Mouse (Mus musculus): ENCODE measurements around the gene Cdh13. TPM values are rescaled to one million over a fixed set of nuclear protein-coding genes. Genes with fewer than 3 reads are reported as not detected.

Gene Cdh13
- polyA plus RNA-seq, 1 experiment from 2014 or later, result 0.53 TPM

DNA sequence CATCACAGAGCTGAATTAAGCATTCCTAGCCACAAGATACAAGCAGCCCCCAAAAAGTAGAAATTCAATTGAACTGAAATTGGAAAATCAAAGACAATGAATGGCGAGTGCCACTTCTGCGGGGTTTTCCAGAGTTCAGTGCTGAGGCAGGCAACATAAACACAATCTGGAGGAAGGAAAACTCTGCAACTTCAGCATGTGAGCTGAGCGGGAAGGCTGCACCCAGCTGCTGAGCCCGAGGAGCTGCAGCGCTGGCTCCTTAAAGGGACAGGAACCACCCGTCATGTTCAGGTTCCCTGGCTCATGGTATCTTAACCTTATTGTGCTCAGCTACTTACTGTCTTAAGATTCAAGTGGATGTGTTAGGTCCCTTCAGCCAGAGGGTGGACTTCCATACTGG is 814.7 kb downstream of the Cdh13 start:
- DNase-seq, result no peak
- no peaks in the 10 kb centered on the region for H3K9me3 ChIP-seq (ENCODE audit: low read length)
- no peak for ATAC-seq
- TF ChIP-seq EP300 (IDR thresholded peaks at IDR 0.05; ENCODE audit: low read depth) (no peak), CTCF (IDR thresholded peaks at IDR 0.05; ENCODE audit: low read depth) (no peak)
- no peak overlapping the region for H3K4me3 ChIP-seq (ENCODE audit: low read depth, low read length)
- H3K9ac ChIP-seq (replicated peaks), result no peak overlapping the region
- H3K4me1 ChIP-seq (ENCODE audit: insufficient read depth), result no peaks in the 10 kb centered on the region
- WGBS (ENCODE audit: insufficient replicate concordance), result 45% methylated on average over 6 of the region's 6 CpGs
- H3K36me3 ChIP-seq (replicated peaks; ENCODE audit: insufficient read depth, low read length), result no peaks in the 10 kb centered on the region
- no peak overlapping the region for H3K27ac ChIP-seq (ENCODE audit: low read depth)
- no peak overlapping the region for H3K4me2 ChIP-seq (ENCODE audit: low read depth, low read length)
- H3K27me3 ChIP-seq (ENCODE audit: insufficient read depth, low read length), result no peaks in the 10 kb centered on the region

GRCm38 (mm10) chr8:119102871-119103270 is 819.3 kb downstream of the Cdh13 start:
- H3K4me1 ChIP-seq (ENCODE audit: insufficient read depth), result no peaks in the 10 kb centered on the region
- 61% methylated on average over 6 of the region's 6 CpGs for WGBS (ENCODE audit: insufficient replicate concordance)

GRCm38 (mm10) chr8:119109655-119110054 is 826.1 kb downstream of the Cdh13 start:
- WGBS (ENCODE audit: insufficient replicate concordance), result 74% methylated on average over 7 of the region's 7 CpGs
- H3K9ac ChIP-seq (replicated peaks), result no peak overlapping the region
- no peak for TF ChIP-seq CTCF (IDR thresholded peaks at IDR 0.05; ENCODE audit: low read depth)
- no peak for TF ChIP-seq EP300 (IDR thresholded peaks at IDR 0.05; ENCODE audit: low read depth)

More at GRCm38 (mm10) chr8:119102871-119103270, 819.3 kb downstream of the Cdh13 start:
- DNase-seq (no peak), ATAC-seq (no peak)
- H3K27me3 ChIP-seq (ENCODE audit: insufficient read depth, low read length), result no peaks in the 10 kb centered on the region
- H3K9ac ChIP-seq (replicated peaks), result no peak overlapping the region
- H3K4me3 ChIP-seq (ENCODE audit: low read depth, low read length), result no peak overlapping the region
- H3K9me3 ChIP-seq (ENCODE audit: low read length), result no peaks in the 10 kb centered on the region
- H3K4me2 ChIP-seq (ENCODE audit: low read depth, low read length), result no peak overlapping the region
- H3K36me3 ChIP-seq (replicated peaks; ENCODE audit: insufficient read depth, low read length), result no peaks in the 10 kb centered on the region
- TF ChIP-seq EP300 (IDR thresholded peaks at IDR 0.05; ENCODE audit: low read depth) (no peak), CTCF (IDR thresholded peaks at IDR 0.05; ENCODE audit: low read depth) (no peak)
- H3K27ac ChIP-seq (ENCODE audit: low read depth), result no peak overlapping the region

DNA sequence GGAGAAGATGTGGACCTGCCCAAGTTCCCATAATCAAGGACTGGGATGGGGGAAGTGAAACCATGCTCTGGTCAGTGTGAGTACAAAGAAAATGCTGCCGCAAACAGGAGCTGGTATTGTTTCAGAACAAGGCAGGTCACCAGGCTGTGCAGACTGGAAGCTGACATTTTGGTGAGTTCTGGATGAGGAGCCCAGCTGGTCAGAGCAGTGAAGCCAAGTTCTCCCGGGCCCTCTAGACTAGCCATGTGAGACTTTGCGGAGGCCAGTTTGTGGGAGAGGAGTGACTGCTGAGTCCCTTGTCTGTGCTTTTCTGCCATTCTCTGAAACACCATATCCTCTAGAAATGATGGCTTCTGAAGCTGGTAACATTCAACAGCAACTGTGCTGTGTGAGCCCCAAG is 829.3 kb downstream of the Cdh13 start:
- DNase-seq, result no peak

More at GRCm38 (mm10) chr8:119109655-119110054, 826.1 kb downstream of the Cdh13 start:
- Histone ChIP-seq H3K4me3 (ENCODE audit: low read depth, low read length) (no peak overlapping the region), H3K4me1 (ENCODE audit: insufficient read depth) (no peaks in the 10 kb centered on the region), H3K36me3 (replicated peaks; ENCODE audit: insufficient read depth, low read length) (no peaks in the 10 kb centered on the region), H3K27me3 (ENCODE audit: insufficient read depth, low read length) (no peaks in the 10 kb centered on the region), H3K27ac (ENCODE audit: low read depth) (no peak overlapping the region), H3K4me2 (ENCODE audit: low read depth, low read length) (no peak overlapping the region), H3K9me3 (ENCODE audit: low read length) (no peaks in the 10 kb centered on the region)
- no peak for DNase-seq
- no peak for ATAC-seq

DNA sequence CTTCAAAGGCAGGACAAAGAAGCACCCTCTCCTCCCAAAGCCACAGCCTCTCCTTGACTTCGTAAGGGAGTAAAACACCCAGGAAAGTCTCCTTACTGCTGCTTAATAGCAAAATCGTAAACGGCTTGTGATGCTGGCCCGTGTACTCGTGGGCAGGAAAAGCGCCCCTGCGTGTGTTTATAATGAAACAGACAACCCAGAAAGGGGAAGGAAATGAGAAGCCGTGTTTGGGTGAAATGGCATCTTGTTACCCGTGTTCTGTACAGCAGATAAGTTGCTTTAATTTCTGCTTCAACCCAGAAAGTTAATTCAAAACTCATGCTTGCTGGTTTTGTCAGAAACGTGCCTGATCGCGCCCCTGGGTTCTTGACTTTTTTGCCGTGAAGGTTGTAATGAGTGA is 837.7 kb downstream of the Cdh13 start:
- Histone ChIP-seq H3K4me2 (ENCODE audit: low read depth, low read length) (no peak overlapping the region), H3K9ac (replicated peaks) (no peak overlapping the region), H3K4me3 (ENCODE audit: low read depth, low read length) (no peak overlapping the region), H3K4me1 (ENCODE audit: insufficient read depth) (no peaks in the 10 kb centered on the region), H3K36me3 (replicated peaks; ENCODE audit: insufficient read depth, low read length) (no peaks in the 10 kb centered on the region), H3K9me3 (ENCODE audit: low read length) (peaks cover 3% of the 10 kb centered on the region), H3K27ac (ENCODE audit: low read depth) (no peak overlapping the region), H3K27me3 (ENCODE audit: insufficient read depth, low read length) (no peaks in the 10 kb centered on the region)
- ATAC-seq, result no peak
- no peak for DNase-seq
- 32% methylated on average over 13 of the region's 13 CpGs for WGBS (ENCODE audit: insufficient replicate concordance)
- TF ChIP-seq CTCF (IDR thresholded peaks at IDR 0.05; ENCODE audit: low read depth) (no peak), EP300 (IDR thresholded peaks at IDR 0.05; ENCODE audit: low read depth) (no peak)

More for the DNA sequence above, 829.3 kb downstream of the Cdh13 start:
- Histone ChIP-seq H3K9ac (replicated peaks) (no peak overlapping the region), H3K4me3 (ENCODE audit: low read depth, low read length) (no peak overlapping the region), H3K27ac (ENCODE audit: low read depth) (no peak overlapping the region), H3K4me2 (ENCODE audit: low read depth, low read length) (no peak overlapping the region), H3K36me3 (replicated peaks; ENCODE audit: insufficient read depth, low read length) (no peaks in the 10 kb centered on the region), H3K27me3 (ENCODE audit: insufficient read depth, low read length) (no peaks in the 10 kb centered on the region), H3K9me3 (ENCODE audit: low read length) (no peaks in the 10 kb centered on the region), H3K4me1 (ENCODE audit: insufficient read depth) (no peaks in the 10 kb centered on the region)
- 84% methylated on average over 3 of the region's 3 CpGs for WGBS (ENCODE audit: insufficient replicate concordance)
- TF ChIP-seq EP300 (IDR thresholded peaks at IDR 0.05; ENCODE audit: low read depth), result no peak
- no peak for TF ChIP-seq CTCF (IDR thresholded peaks at IDR 0.05; ENCODE audit: low read depth)
- no peak for ATAC-seq

DNA sequence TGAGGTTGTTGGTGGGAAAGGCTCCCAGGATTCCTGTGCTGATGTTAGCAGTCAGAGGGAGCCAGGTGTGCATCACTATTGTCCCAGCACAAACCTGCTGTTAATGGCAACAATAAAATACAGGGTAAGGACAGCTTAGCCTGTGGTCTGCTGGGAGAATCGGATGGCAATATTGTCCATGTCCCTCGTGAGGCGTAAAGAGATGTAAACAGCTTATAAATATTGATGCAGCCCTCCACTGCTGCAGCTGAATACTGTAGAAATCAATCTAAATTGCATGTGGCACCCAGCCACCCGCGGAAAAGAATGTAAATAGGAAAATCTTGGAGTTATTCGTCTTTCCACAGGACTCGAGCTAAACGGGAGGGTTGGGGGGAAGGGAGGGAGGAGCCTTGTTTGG is 844.3 kb downstream of the Cdh13 start:
- no peak overlapping the region for H3K4me3 ChIP-seq (ENCODE audit: low read depth, low read length)
- WGBS (ENCODE audit: insufficient replicate concordance), result 68% methylated on average over 8 of the region's 8 CpGs

DNA sequence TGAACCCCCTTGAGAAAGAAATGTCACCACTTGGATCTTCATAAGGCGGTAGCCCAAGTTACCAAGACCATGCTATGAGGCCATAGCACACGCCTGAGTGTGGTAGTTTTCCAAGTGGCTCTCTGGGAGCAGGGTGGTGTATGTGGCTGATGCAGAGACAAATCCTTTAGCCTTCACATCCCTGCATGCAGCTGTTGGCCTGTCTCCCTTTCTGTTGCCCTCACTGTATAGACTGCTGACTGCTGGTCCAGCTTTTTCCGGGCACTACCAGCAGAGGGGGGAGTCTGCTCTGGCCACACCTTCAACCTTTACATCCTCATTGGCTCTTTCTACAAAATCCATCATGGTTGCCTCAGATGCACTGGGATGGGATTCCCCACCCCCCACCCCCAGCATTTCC is 844.7 kb downstream of the Cdh13 start:
- H3K27me3 ChIP-seq (ENCODE audit: insufficient read depth, low read length), result no peaks in the 10 kb centered on the region
- TF ChIP-seq CTCF (IDR thresholded peaks at IDR 0.05; ENCODE audit: low read depth) (no peak), EP300 (IDR thresholded peaks at IDR 0.05; ENCODE audit: low read depth) (no peak)
- H3K4me1 ChIP-seq (ENCODE audit: insufficient read depth), result no peaks in the 10 kb centered on the region
- no peaks in the 10 kb centered on the region for H3K36me3 ChIP-seq (replicated peaks; ENCODE audit: insufficient read depth, low read length)
- H3K4me3 ChIP-seq (ENCODE audit: low read depth, low read length), result no peak overlapping the region
- no peak overlapping the region for H3K27ac ChIP-seq (ENCODE audit: low read depth)
- no peak overlapping the region for H3K4me2 ChIP-seq (ENCODE audit: low read depth, low read length)
- ATAC-seq, result no peak
- no peak for DNase-seq
- H3K9me3 ChIP-seq (ENCODE audit: low read length), result peaks cover 3% of the 10 kb centered on the region
- WGBS (ENCODE audit: insufficient replicate concordance), result 75% methylated on average over 3 of the region's 3 CpGs
- no peak overlapping the region for H3K9ac ChIP-seq (replicated peaks)

More for the DNA sequence above, 844.3 kb downstream of the Cdh13 start:
- DNase-seq, result no peak
- TF ChIP-seq CTCF (IDR thresholded peaks at IDR 0.05; ENCODE audit: low read depth), result no peak
- no peak for ATAC-seq
- Histone ChIP-seq H3K4me2 (ENCODE audit: low read depth, low read length) (no peak overlapping the region), H3K27ac (ENCODE audit: low read depth) (no peak overlapping the region), H3K4me1 (ENCODE audit: insufficient read depth) (no peaks in the 10 kb centered on the region), H3K36me3 (replicated peaks; ENCODE audit: insufficient read depth, low read length) (no peaks in the 10 kb centered on the region), H3K9ac (replicated peaks) (no peak overlapping the region), H3K9me3 (ENCODE audit: low read length) (peaks cover 3% of the 10 kb centered on the region), H3K27me3 (ENCODE audit: insufficient read depth, low read length) (no peaks in the 10 kb centered on the region)

All from liver, postnatal 0 days (tissue).